15 mouse cellular contexts compared by ENCODE assay signal in genomic region chr9:117092177-117092555, GRCm38 (mm10).
"Had no signal": no experiment of that assay in that cellular context is flagged by ENCODE, and none has a peak within 500 bp of the region (broad histone marks: within the 10 kb centered on the region; RNA-seq: fewer than 3 reads in every experiment).

No protein-coding gene starts in this region.

- H3K4me1 ChIP-seq: liver, embryonic 13.5 days; liver, embryonic 15.5 days; megakaryocyte, embryonic 14.5 days; midbrain, embryonic 12.5 days; neural tube, embryonic 12.5 days; stomach, embryonic 15.5 days had no signal

- ATAC-seq: liver, postnatal 0 days had no signal

- H3K27me3 ChIP-seq: liver, embryonic 13.5 days; liver, embryonic 15.5 days; megakaryocyte, embryonic 14.5 days; midbrain, embryonic 12.5 days; neural tube, embryonic 12.5 days; stomach, embryonic 15.5 days had no signal

- H3K36me3 ChIP-seq: liver, embryonic 13.5 days; liver, embryonic 15.5 days; midbrain, embryonic 12.5 days; neural tube, embryonic 12.5 days; stomach, embryonic 15.5 days had no signal

- H3K9me3 ChIP-seq: liver, embryonic 13.5 days; liver, embryonic 15.5 days; midbrain, embryonic 12.5 days; neural tube, embryonic 12.5 days; stomach, embryonic 15.5 days had no signal

- H3K27ac ChIP-seq: liver, embryonic 13.5 days; liver, embryonic 15.5 days; macrophage; midbrain, embryonic 12.5 days; neural tube, embryonic 12.5 days; stomach, embryonic 15.5 days; stomach, postnatal 0 days had no signal

- DNase-seq: liver, embryonic 13.5 days; liver, postnatal 0 days; midbrain, embryonic 14.5 days; right cerebral cortex, postnatal 14 days; thymus, adult 2 months; thymus, postnatal 25 days; thymus, postnatal 4 days had no signal

- H3K4me3 ChIP-seq: liver, embryonic 13.5 days; liver, embryonic 15.5 days; megakaryocyte, embryonic 14.5 days; midbrain, embryonic 12.5 days; neural tube, embryonic 12.5 days; stomach, embryonic 15.5 days had no signal

- H3K9ac ChIP-seq: liver, embryonic 13.5 days; liver, embryonic 15.5 days; liver, postnatal 0 days; midbrain, embryonic 12.5 days; neural tube, embryonic 12.5 days; stomach, embryonic 15.5 days had no signal

- H3K4me2 ChIP-seq: liver, embryonic 11.5 days; liver, embryonic 13.5 days; liver, embryonic 15.5 days; midbrain, embryonic 12.5 days; neural tube, embryonic 12.5 days; stomach, embryonic 15.5 days had no signal
